Mouse (Mus musculus) neural tube, embryonic 14.5 days (tissue): ENCODE data around the gene Tcf7l2. TPM values are rescaled to one million over a fixed set of nuclear protein-coding genes. Genes with fewer than 3 reads are reported as not detected.

Experiments used
- ATAC-seq: fragments of 200-750 bp; cut with Nextera tagmentation; 2 replicates; pipeline ENCODE4 v1.8.0; 2017; ENCODE audit warnings: low read depth, mild to moderate bottlenecking, moderate TSS enrichment, moderate library complexity
- H3K27ac ChIP-seq: fragments of 300-500 bp; sonication (generic); 2 replicates; pipeline ENCODE4 v1.5.1; 2014; ENCODE audit warnings: low read depth, mild to moderate bottlenecking, control low read depth, low read length, moderate library complexity, mixed read lengths
- H3K27me3 ChIP-seq: fragments of 300-500 bp; sonication (generic); 2 replicates; pipeline ENCODE4 v1.6.1; 2014; ENCODE audit warnings: low read length; ENCODE audit not compliant: control insufficient read depth, insufficient read depth
- H3K36me3 ChIP-seq: fragments of 300-500 bp; sonication (generic); 2 replicates; pipeline ENCODE4 v1.6.1; 2014; ENCODE audit warnings: low read length, mixed read lengths; ENCODE audit not compliant: control insufficient read depth, insufficient read depth
- H3K4me1 ChIP-seq: fragments of 300-500 bp; sonication (generic); 2 replicates; pipeline ENCODE4 v1.6.1; 2014; ENCODE audit warnings: low read length; ENCODE audit not compliant: control insufficient read depth, insufficient read depth
- H3K4me2 ChIP-seq: fragments of 300-500 bp; sonication (generic); 2 replicates; pipeline ENCODE4 v1.6.1; 2014; ENCODE audit warnings: mild to moderate bottlenecking, low read depth, low read length, control low read depth
- H3K4me3 ChIP-seq: fragments of 300-500 bp; sonication (generic); 2 replicates; pipeline ENCODE4 v1.5.1; 2014; ENCODE audit warnings: low read depth, low read length, control low read depth, mixed read lengths
- H3K9ac ChIP-seq: fragments of 300-500 bp; sonication (generic); replicated peaks from 2 replicates; pipeline ENCODE4 v1.6.1; 2014; ENCODE audit warnings: low read depth, mild to moderate bottlenecking, control low read depth, low read length, mixed read lengths
- H3K9me3 ChIP-seq: fragments of 300-500 bp; sonication (generic); 2 replicates; pipeline ENCODE4 v1.6.1; 2016; ENCODE audit warnings: low read length; ENCODE audit not compliant: control insufficient read depth
- WGBS: fragments of 180-500 bp; shearing (Covaris S2); extraction: QIAGEN DNeasy Blood & Tissue Kit; methylation state at CpG from one replicate; pipeline ENCODE4 v1.1.7; 2014; 5-methylcytosine and 5-hydroxymethylcytosine counted together
- polyA plus RNA-seq: library from polyadenylated mRNA; unstranded; fragments of >200 nt; fragmentation: Nextera tagmentation; extraction: Ambion mirVana; gene quantifications from 2 replicates; pipeline ENCODE4 v1.2.1, GENCODE M21; 2014

The Tcf7l2 gene
- polyA plus RNA-seq, 1 experiment from 2014 or later: 15.5 TPM

- ATAC-seq: no peak
- no peak overlapping the region for H3K27ac ChIP-seq
- H3K36me3 ChIP-seq: no peaks in the 10 kb centered on the region
- H3K9me3 ChIP-seq: no peaks in the 10 kb centered on the region
- peaks cover 12% of the 10 kb centered on the region; the same call in 1 of the 2 replicates for H3K4me1 ChIP-seq
- H3K4me2 ChIP-seq: no peak overlapping the region
- no peak overlapping the region for H3K9ac ChIP-seq
- WGBS: 46% methylated on average over 20 of the region's 20 CpGs
- H3K27me3 ChIP-seq: no peaks in the 10 kb centered on the region
- H3K4me3 ChIP-seq: no peak overlapping the region
Measured at GRCm38 (mm10) chr19:55914614-55915211, 173.1 kb downstream of the Tcf7l2 start.

- no peak overlapping the region for H3K27ac ChIP-seq
- ATAC-seq: no peak
Measured at GRCm38 (mm10) chr19:55915506-55915905, 173.9 kb downstream of the Tcf7l2 start.

DNA sequence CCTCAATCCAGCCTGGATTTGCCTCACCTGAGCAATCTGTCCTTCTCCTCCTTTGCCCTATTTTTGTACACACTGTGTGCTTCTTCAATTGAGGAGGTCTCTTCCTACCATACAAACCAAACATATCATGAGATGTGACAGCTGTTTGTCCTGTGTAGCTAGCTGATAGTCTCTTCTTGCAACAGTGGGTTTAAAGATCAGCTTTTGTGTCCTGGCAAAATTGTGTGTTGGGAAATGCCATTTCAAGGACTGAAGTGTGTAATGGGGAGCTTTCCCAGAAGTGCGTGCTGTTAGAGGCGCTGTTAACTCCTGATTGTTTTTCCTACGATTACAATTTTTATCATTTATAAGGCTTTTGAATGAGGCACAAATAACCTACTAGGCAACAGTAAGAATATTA lies 174.6 kb downstream of the Tcf7l2 start:
- H3K9me3 ChIP-seq: no peaks in the 10 kb centered on the region
- no peaks in the 10 kb centered on the region for H3K36me3 ChIP-seq
- peaks cover 11% of the 10 kb centered on the region; the same call in 1 of the 2 replicates for H3K4me1 ChIP-seq
- H3K27ac ChIP-seq: no peak overlapping the region
- no peaks in the 10 kb centered on the region for H3K27me3 ChIP-seq
- WGBS: 93% methylated on average over 3 of the region's 3 CpGs
- no peak overlapping the region for H3K4me2 ChIP-seq
- H3K9ac ChIP-seq: no peak overlapping the region
- H3K4me3 ChIP-seq: no peak overlapping the region
- ATAC-seq: no peak

More at GRCm38 (mm10) chr19:55915506-55915905, 173.9 kb downstream of the Tcf7l2 start:
- H3K4me1 ChIP-seq: peaks cover 11% of the 10 kb centered on the region; the same call in 1 of the 2 replicates
- no peak overlapping the region for H3K9ac ChIP-seq
- no peaks in the 10 kb centered on the region for H3K27me3 ChIP-seq
- H3K9me3 ChIP-seq: no peaks in the 10 kb centered on the region
- WGBS: 77% methylated on average over 7 of the region's 7 CpGs
- no peak overlapping the region for H3K4me2 ChIP-seq
- no peaks in the 10 kb centered on the region for H3K36me3 ChIP-seq
- no peak overlapping the region for H3K4me3 ChIP-seq

DNA sequence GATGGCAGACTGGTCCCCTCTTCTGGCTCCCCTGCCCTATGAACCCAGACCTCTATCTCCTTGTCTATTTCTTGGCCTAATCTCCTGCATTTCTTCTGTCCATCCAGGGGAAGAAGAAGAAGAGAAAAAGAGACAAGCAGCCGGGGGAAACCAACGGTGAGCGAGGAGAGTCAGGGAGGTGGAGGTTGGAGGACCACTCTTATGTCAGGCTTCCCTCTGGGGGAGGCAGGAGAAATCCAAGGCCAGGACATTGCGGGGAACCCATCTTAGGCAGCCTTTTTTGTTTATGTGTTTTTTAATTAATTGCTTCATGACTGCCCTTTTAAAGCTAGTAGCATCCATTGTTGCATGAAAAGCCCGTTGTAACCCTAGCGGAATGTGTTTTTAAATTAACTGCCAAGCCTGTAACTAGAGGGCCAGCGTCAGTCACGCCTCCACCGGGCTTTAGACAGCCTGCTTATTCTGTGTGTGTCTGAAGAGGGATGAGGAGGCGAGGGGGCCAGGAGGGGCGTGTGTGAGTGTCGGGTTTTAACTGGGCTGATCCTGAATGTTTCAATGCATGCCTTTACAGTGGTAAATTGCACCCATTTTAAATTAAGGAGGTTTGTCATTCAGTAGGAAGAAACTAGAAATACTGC lies 182.3 kb downstream of the Tcf7l2 start:
- no peaks in the 10 kb centered on the region for H3K4me1 ChIP-seq
- H3K9me3 ChIP-seq: no peaks in the 10 kb centered on the region
- no peak overlapping the region for H3K4me2 ChIP-seq
- H3K4me3 ChIP-seq: no peak overlapping the region
- no peak overlapping the region for H3K27ac ChIP-seq
- ATAC-seq: peak; percentile 56; the same call in 1 of the 2 replicates
- 13% methylated on average over 12 of the region's 12 CpGs for WGBS
- H3K27me3 ChIP-seq: no peaks in the 10 kb centered on the region
- no peak overlapping the region for H3K9ac ChIP-seq
- no peaks in the 10 kb centered on the region for H3K36me3 ChIP-seq

DNA sequence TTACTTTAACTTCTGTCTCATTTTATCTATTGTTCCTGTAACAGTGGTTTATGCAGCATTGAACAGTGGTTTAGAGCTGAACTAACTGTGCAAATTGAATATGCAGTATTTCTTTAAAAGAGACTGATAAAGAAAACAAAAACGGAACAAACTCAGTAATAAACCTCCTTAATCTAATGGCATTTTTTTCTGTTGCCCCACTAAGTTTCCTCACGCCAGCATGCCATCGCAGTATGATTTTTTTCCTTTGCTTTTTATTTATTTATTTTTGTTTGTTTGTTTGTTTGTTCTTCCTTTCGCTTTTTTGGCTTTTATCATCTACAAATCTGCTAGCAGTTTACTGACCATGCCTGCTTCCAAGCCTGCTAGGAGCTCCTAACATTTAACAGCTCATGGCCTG lies 183.2 kb downstream of the Tcf7l2 start:
- Histone ChIP-seq H3K27ac (no peak overlapping the region), H3K36me3 (no peaks in the 10 kb centered on the region), H3K4me2 (no peak overlapping the region), H3K9ac (no peak overlapping the region), H3K4me1 (no peaks in the 10 kb centered on the region), H3K9me3 (no peaks in the 10 kb centered on the region), H3K27me3 (no peaks in the 10 kb centered on the region), H3K4me3 (no peak overlapping the region)
- 88% methylated on average over 4 of the region's 4 CpGs for WGBS
- no peak for ATAC-seq

GRCm38 (mm10) chr19:55925425-55925803 lies 183.8 kb downstream of the Tcf7l2 start:
- Histone ChIP-seq H3K4me2 (no peak overlapping the region), H3K27me3 (no peaks in the 10 kb centered on the region), H3K27ac (no peak overlapping the region), H3K4me1 (no peaks in the 10 kb centered on the region), H3K9me3 (no peaks in the 10 kb centered on the region), H3K9ac (no peak overlapping the region), H3K36me3 (no peaks in the 10 kb centered on the region), H3K4me3 (no peak overlapping the region)
- 77% methylated on average over 7 of the region's 7 CpGs for WGBS
- ATAC-seq: no peak

DNA sequence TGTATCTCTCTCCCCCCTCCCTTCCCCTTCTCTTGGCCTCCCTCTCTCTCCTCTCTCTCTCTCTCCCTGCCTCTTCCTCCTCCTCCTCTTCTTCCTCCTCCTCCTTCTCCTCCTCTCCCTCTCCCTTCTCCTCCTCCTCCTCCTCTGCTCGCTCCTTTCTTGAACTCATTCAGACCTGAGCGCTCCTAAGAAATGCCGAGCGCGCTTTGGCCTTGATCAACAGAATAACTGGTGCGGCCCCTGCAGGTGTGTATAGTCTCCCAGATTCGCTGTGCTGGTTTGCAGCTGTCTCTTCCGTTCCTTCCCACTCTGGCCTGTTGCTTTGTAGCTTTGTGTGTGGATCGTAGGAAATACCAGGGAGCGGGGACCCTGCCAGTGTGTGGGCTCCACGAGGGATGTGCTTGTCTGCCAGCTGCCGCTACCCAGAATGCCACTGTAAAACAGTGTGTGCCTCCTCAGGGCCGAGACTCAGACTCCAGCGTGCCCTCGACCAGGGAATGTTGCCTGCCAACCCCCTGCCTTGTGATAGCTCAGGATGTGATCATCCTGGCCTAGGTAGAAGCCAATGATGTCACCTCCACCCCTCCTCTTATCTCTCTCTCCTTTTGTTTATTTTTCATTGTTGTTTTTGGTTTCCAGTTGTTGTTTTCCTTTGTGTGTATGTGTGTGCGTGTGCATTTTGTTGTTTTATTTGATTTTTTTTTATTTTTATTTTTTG lies 184.3 kb downstream of the Tcf7l2 start:
- Histone ChIP-seq H3K27me3 (no peaks in the 10 kb centered on the region), H3K4me3 (no peak overlapping the region), H3K4me1 (no peaks in the 10 kb centered on the region), H3K36me3 (no peaks in the 10 kb centered on the region), H3K4me2 (no peak overlapping the region), H3K9me3 (no peaks in the 10 kb centered on the region), H3K9ac (no peak overlapping the region), H3K27ac (no peak overlapping the region)
- WGBS: 59% methylated on average over 16 of the region's 16 CpGs
- no peak for ATAC-seq

DNA sequence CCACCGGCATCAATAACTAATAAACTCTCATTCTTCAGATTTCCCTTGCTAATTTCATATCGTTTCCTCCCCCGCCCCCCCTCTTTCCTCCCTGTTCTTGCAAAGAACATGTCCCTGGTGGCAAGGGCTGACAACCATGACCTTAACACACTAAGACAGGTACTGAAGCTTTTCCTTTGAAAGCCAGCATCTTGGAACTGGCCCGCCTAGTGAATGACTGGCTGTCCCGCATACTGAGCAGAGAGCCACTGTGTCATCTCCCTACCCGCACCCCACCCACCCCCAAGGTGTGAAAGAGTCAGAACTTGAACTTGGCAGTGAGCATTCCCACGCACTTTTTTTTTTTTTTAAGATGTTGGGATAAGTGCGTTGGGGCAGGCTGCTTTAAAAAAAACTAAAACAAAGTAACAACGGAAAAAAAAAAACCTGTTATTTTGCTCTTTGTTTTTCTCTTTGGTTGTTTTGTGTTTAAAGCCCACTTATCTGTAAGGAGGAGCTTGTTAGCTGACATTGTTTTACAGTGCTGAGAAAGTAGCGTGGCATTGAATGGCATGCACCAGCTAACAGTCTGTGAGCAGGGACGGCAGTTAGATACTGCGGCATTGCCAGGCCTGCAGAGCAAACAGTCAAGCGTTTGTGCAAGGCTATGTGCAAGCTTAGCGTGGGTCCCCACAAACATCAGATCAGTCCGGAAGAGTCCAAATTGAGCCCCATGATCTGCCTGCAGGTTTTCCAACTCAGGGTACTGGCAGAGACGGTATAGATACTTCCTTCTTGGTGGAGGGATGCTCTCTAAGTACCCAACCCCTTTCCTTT lies 185.4 kb downstream of the Tcf7l2 start:
- Histone ChIP-seq H3K9me3 (no peaks in the 10 kb centered on the region), H3K4me1 (no peaks in the 10 kb centered on the region), H3K4me3 (no peak overlapping the region), H3K27me3 (no peaks in the 10 kb centered on the region), H3K9ac (no peak overlapping the region), H3K36me3 (no peaks in the 10 kb centered on the region), H3K27ac (no peak overlapping the region), H3K4me2 (no peak overlapping the region)
- ATAC-seq: no peak
- 79% methylated on average over 16 of the region's 16 CpGs for WGBS
